Mouse (Mus musculus): Measurements from ENCODE around the gene Pla2g4e. TPM values are rescaled to one million over a fixed set of nuclear protein-coding genes. Genes with fewer than 3 reads are reported as not detected.

Pla2g4e gene
- polyA plus RNA-seq, 1 experiment from 2014 or later, result 2.6 TPM

DNA sequence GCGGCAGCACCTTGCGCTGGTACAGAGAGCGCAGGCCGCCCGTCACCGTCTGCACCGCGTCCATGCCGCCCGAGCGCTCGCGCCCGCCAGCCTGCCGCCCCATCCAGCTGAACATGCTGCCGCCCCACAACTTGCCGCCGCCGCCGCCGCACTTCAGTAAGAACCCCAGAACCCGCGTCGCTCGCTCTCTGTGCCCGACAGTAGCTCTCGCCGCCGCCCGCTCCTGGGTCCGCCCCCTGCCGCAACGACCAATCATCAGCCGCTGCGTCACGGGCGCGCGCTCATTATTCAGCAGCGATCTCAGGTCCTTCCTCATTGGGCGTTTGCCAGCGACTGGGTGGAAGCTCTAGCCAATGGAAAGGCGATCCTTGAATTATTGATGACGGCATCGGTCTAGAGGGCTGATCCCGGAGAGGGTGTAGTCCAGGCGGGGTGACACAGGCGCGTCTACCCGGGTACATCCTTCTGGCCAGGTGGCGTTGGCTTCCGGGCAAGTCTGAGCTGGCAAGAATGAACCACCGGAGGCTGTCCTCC is 90.7 kb downstream of the Pla2g4e start, which contains the start of gene Ehd4:
TSS of gene Ehd4 (minus strand) at position 246 of the 534 bp plus-strand sequence.
- H3K4me1 ChIP-seq (ENCODE audit: control insufficient read depth in 2 of 2, insufficient read depth in 2 of 2, low read length in 2 of 2), result peaks cover 0 to 15% of the 10 kb centered on the region in 2 experiments; a peak in 2 of 4 replicates
- peak within 1 kb of the TSS; percentile 62 to 95 for H3K4me3 ChIP-seq (ENCODE audit: control insufficient read depth in 1 of 2, insufficient read depth in 1 of 2, low read depth in 1 of 2, low read length in 2 of 2)
- WGBS, result under 1% methylated on average over 53 of the region's 53 CpGs
- peak; percentile 95 for ATAC-seq (ENCODE audit: insufficient number of reproducible peaks, insufficient read depth, low FRiP score, low read depth)
- peaks cover 17% of the 10 kb centered on the region; the same call in 1 of the 2 replicates for H3K36me3 ChIP-seq (ENCODE audit: control insufficient read depth, insufficient read depth, low read length)
- H3K9ac ChIP-seq (ENCODE audit: low read length), result peak within 1 kb of the TSS; percentile 97
- peak within 1 kb of the TSS; percentile 53 to 87 for H3K27ac ChIP-seq (replicated peaks in 1 of 2; ENCODE audit: control insufficient read depth in 1 of 2, insufficient read depth in 1 of 2, low read depth in 2 of 2, low read length in 2 of 2)
- peak within 1 kb of the TSS; percentile 93 for H3K4me2 ChIP-seq (ENCODE audit: low read length)
- H3K9me3 ChIP-seq (ENCODE audit: control insufficient read depth, low read length), result 0 out of 2 replicates have a peak, but pooled peaks cover 3% of the 10 kb centered on the region
- H3K27me3 ChIP-seq (ENCODE audit: control insufficient read depth, insufficient read depth, low read length), result no peaks in the 10 kb centered on the region

GRCm38 (mm10) chr2:120153586-120154360 is 91.4 kb downstream of the Pla2g4e start:
- Histone ChIP-seq H3K27ac (replicated peaks in 1 of 2; ENCODE audit: control insufficient read depth in 1 of 2, insufficient read depth in 1 of 2, low read depth in 2 of 2, low read length in 2 of 2) (peak overlapping the region; percentile 49 to 87), H3K36me3 (ENCODE audit: control insufficient read depth, insufficient read depth, low read length) (peaks cover 17% of the 10 kb centered on the region; the same call in 1 of the 2 replicates), H3K9ac (ENCODE audit: low read length) (peak overlapping the region; percentile 97), H3K9me3 (ENCODE audit: control insufficient read depth, low read length) (0 out of 2 replicates have a peak, but pooled peaks cover 3% of the 10 kb centered on the region), H3K4me3 (ENCODE audit: control insufficient read depth in 1 of 2, insufficient read depth in 1 of 2, low read depth in 1 of 2, low read length in 2 of 2) (peak overlapping the region; percentile 62 to 95), H3K4me1 (ENCODE audit: control insufficient read depth in 2 of 2, insufficient read depth in 2 of 2, low read length in 2 of 2) (peaks cover 0 to 17% of the 10 kb centered on the region in 2 experiments; a peak in 2 of 4 replicates), H3K27me3 (ENCODE audit: control insufficient read depth, insufficient read depth, low read length) (no peaks in the 10 kb centered on the region), H3K4me2 (ENCODE audit: low read length) (peak overlapping the region; percentile 93)
- under 1% methylated on average over 38 of the region's 38 CpGs for WGBS
- peak; percentile 29; the same call in 1 of the 2 replicates for ATAC-seq (ENCODE audit: insufficient number of reproducible peaks, insufficient read depth, low FRiP score, low read depth)

- H3K4me2 ChIP-seq (ENCODE audit: low read length), result no peak overlapping the region
- 83% methylated on average over 3 of the region's 3 CpGs for WGBS
- no peak overlapping the region; a peak in 1 of 4 replicates for H3K27ac ChIP-seq (replicated peaks in 1 of 2; ENCODE audit: control insufficient read depth in 1 of 2, insufficient read depth in 1 of 2, low read depth in 2 of 2, low read length in 2 of 2)
- ATAC-seq (ENCODE audit: insufficient number of reproducible peaks, insufficient read depth, low FRiP score, low read depth), result no peak
- no peak overlapping the region for H3K4me3 ChIP-seq (ENCODE audit: control insufficient read depth in 1 of 2, insufficient read depth in 1 of 2, low read depth in 1 of 2, low read length in 2 of 2)
- H3K27me3 ChIP-seq (ENCODE audit: control insufficient read depth, insufficient read depth, low read length), result no peaks in the 10 kb centered on the region
- no peak overlapping the region for H3K9ac ChIP-seq (ENCODE audit: low read length)
- H3K4me1 ChIP-seq (ENCODE audit: control insufficient read depth in 2 of 2, insufficient read depth in 2 of 2, low read length in 2 of 2), result peaks cover 14 to 42% of the 10 kb centered on the region in 2 experiments
- no peaks in the 10 kb centered on the region for H3K9me3 ChIP-seq (ENCODE audit: control insufficient read depth, low read length)
- peaks cover 17% of the 10 kb centered on the region; the same call in 1 of the 2 replicates for H3K36me3 ChIP-seq (ENCODE audit: control insufficient read depth, insufficient read depth, low read length)
Measured at GRCm38 (mm10) chr2:120150571-120150970, 94.6 kb downstream of the Pla2g4e start.

DNA sequence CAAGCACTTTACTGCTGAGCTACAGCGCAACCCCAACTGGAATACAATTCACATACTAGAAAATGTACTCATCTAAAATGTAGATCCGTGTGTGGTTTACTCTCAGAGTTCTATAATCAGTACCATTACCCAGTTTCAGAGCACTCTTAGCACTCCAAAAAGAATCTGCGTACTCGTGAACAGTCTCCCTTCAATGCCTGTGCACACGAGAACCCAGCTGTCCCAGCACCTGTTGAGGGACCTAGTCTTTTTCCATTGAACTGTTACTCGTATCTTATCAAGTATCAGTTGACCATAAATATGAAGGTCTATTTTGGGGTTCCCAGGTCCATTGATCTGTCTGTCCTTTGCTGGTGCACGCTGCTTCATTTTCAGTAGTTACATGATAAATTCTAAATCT is 95.5 kb downstream of the Pla2g4e start:
- WGBS, result 75% methylated on average over 7 of the region's 7 CpGs
- Histone ChIP-seq H3K4me2 (ENCODE audit: low read length) (no peak overlapping the region), H3K9me3 (ENCODE audit: control insufficient read depth, low read length) (no peaks in the 10 kb centered on the region), H3K36me3 (ENCODE audit: control insufficient read depth, insufficient read depth, low read length) (peaks cover 17% of the 10 kb centered on the region; the same call in 1 of the 2 replicates), H3K27ac (replicated peaks in 1 of 2; ENCODE audit: control insufficient read depth in 1 of 2, insufficient read depth in 1 of 2, low read depth in 2 of 2, low read length in 2 of 2) (no peak overlapping the region), H3K4me1 (ENCODE audit: control insufficient read depth in 2 of 2, insufficient read depth in 2 of 2, low read length in 2 of 2) (peaks cover 14 to 42% of the 10 kb centered on the region in 2 experiments), H3K4me3 (ENCODE audit: control insufficient read depth in 1 of 2, insufficient read depth in 1 of 2, low read depth in 1 of 2, low read length in 2 of 2) (no peak overlapping the region), H3K27me3 (ENCODE audit: control insufficient read depth, insufficient read depth, low read length) (no peaks in the 10 kb centered on the region), H3K9ac (ENCODE audit: low read length) (no peak overlapping the region)
- no peak for ATAC-seq (ENCODE audit: insufficient number of reproducible peaks, insufficient read depth, low FRiP score, low read depth)

GRCm38 (mm10) chr2:120147999-120148398 is 97.1 kb downstream of the Pla2g4e start:
- H3K36me3 ChIP-seq (ENCODE audit: control insufficient read depth, insufficient read depth, low read length), result peaks cover 21% of the 10 kb centered on the region; the same call in 1 of the 2 replicates
- H3K9me3 ChIP-seq (ENCODE audit: control insufficient read depth, low read length), result no peaks in the 10 kb centered on the region
- H3K27ac ChIP-seq (replicated peaks in 1 of 2; ENCODE audit: control insufficient read depth in 1 of 2, insufficient read depth in 1 of 2, low read depth in 2 of 2, low read length in 2 of 2), result peak overlapping the region; percentile 68 to 82
- peak; percentile 85 for ATAC-seq (ENCODE audit: insufficient number of reproducible peaks, insufficient read depth, low FRiP score, low read depth)
- H3K27me3 ChIP-seq (ENCODE audit: control insufficient read depth, insufficient read depth, low read length), result no peaks in the 10 kb centered on the region
- peak overlapping the region; percentile 35; the same call in 1 of the 2 replicates for H3K9ac ChIP-seq (ENCODE audit: low read length)
- peaks cover 14 to 42% of the 10 kb centered on the region in 2 experiments for H3K4me1 ChIP-seq (ENCODE audit: control insufficient read depth in 2 of 2, insufficient read depth in 2 of 2, low read length in 2 of 2)
- H3K4me2 ChIP-seq (ENCODE audit: low read length), result peak overlapping the region; percentile 28
- H3K4me3 ChIP-seq (ENCODE audit: control insufficient read depth in 1 of 2, insufficient read depth in 1 of 2, low read depth in 1 of 2, low read length in 2 of 2), result no peak overlapping the region
- 6% methylated on average over 3 of the region's 3 CpGs for WGBS

DNA sequence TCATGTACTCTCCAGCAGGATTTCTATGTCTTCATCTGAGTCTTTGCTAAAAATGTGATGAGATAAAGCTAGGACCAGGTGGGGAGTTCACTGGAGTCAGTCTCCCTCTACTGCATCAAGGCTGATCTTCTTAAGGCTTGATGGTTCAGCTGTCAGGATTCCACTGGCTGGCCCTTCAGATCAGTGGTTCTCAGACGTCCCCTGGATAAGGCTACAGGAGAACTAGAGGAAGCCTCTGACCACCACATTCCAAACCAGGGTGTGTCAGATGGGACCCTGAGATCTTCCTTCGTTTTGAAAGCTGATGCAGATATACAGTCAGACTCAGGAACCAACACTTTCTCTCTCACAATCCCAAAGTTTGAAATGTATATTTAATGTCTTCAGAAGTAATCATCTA is 97.8 kb downstream of the Pla2g4e start:
- Histone ChIP-seq H3K27ac (replicated peaks in 1 of 2; ENCODE audit: control insufficient read depth in 1 of 2, insufficient read depth in 1 of 2, low read depth in 2 of 2, low read length in 2 of 2) (peak overlapping the region; percentile 68 to 82), H3K9me3 (ENCODE audit: control insufficient read depth, low read length) (no peaks in the 10 kb centered on the region), H3K4me3 (ENCODE audit: control insufficient read depth in 1 of 2, insufficient read depth in 1 of 2, low read depth in 1 of 2, low read length in 2 of 2) (no peak overlapping the region), H3K9ac (ENCODE audit: low read length) (no peak overlapping the region), H3K36me3 (ENCODE audit: control insufficient read depth, insufficient read depth, low read length) (peaks cover 21% of the 10 kb centered on the region; the same call in 1 of the 2 replicates), H3K4me2 (ENCODE audit: low read length) (peak overlapping the region; percentile 28), H3K4me1 (ENCODE audit: control insufficient read depth in 2 of 2, insufficient read depth in 2 of 2, low read length in 2 of 2) (peaks cover 14 to 42% of the 10 kb centered on the region in 2 experiments), H3K27me3 (ENCODE audit: control insufficient read depth, insufficient read depth, low read length) (no peaks in the 10 kb centered on the region)
- WGBS, result 12% methylated on average over 2 of the region's 2 CpGs
- no peak for ATAC-seq (ENCODE audit: insufficient number of reproducible peaks, insufficient read depth, low FRiP score, low read depth)

- Histone ChIP-seq H3K27ac (replicated peaks in 1 of 2; ENCODE audit: control insufficient read depth in 1 of 2, insufficient read depth in 1 of 2, low read depth in 2 of 2, low read length in 2 of 2) (peak overlapping the region in 1 of 2 experiments; percentile 82; a peak in 2 of 4 replicates), H3K9me3 (ENCODE audit: control insufficient read depth, low read length) (no peaks in the 10 kb centered on the region), H3K27me3 (ENCODE audit: control insufficient read depth, insufficient read depth, low read length) (no peaks in the 10 kb centered on the region), H3K9ac (ENCODE audit: low read length) (no peak overlapping the region), H3K36me3 (ENCODE audit: control insufficient read depth, insufficient read depth, low read length) (peaks cover 20% of the 10 kb centered on the region; the same call in 1 of the 2 replicates), H3K4me3 (ENCODE audit: control insufficient read depth in 1 of 2, insufficient read depth in 1 of 2, low read depth in 1 of 2, low read length in 2 of 2) (no peak overlapping the region), H3K4me1 (ENCODE audit: control insufficient read depth in 2 of 2, insufficient read depth in 2 of 2, low read length in 2 of 2) (peaks cover 14 to 38% of the 10 kb centered on the region in 2 experiments), H3K4me2 (ENCODE audit: low read length) (no peak overlapping the region)
- WGBS, result 43% methylated on average over 2 of the region's 2 CpGs
- ATAC-seq (ENCODE audit: insufficient number of reproducible peaks, insufficient read depth, low FRiP score, low read depth), result no peak
Measured at GRCm38 (mm10) chr2:120146543-120146942, 98.6 kb downstream of the Pla2g4e start.

All from heart, embryonic 14.5 days (tissue).